Mouse (Mus musculus) cerebellum, postnatal 14 days (tissue): ENCODE data around the gene Ndc80.
"Not testable (repeated sequence)": the region's sequence is repeated elsewhere in the genome, so short reads cannot be mapped to it uniquely, and the experiment has no call there.

Experiments used
- DNase-seq, 2 experiments: peaks; one replicate each; pipeline ENCODE4 v3.0.0; 2021; ENCODE audit warnings: mixed read lengths in 2 of 2

Ndc80 gene

GRCm38 (mm10) chr17:71476346-71477020 is 50.2 kb downstream of the Ndc80 start:
- peak; percentile 10 to 22 for DNase-seq

DNA sequence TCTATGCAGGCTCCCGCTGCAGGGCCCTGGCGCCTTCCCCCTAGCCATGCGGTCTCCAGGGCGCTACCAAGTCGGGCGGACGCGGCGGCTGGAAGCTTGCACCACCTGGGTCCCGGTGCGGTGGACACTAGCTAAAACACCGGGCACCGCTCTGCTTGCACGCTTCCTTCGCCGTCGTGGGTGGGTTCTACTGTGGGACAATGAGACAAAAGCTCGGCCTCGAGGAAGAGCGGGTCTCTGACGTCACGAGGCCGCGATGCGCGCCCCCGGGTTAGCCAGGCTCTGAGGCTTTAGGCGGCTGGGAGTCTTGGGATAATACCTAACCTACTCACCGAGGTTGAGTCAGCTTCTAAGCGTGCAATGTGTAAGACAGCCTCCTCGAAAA is 51.0 kb downstream of the Ndc80 start:
- DNase-seq: peak; percentile 76 to 80

DNA sequence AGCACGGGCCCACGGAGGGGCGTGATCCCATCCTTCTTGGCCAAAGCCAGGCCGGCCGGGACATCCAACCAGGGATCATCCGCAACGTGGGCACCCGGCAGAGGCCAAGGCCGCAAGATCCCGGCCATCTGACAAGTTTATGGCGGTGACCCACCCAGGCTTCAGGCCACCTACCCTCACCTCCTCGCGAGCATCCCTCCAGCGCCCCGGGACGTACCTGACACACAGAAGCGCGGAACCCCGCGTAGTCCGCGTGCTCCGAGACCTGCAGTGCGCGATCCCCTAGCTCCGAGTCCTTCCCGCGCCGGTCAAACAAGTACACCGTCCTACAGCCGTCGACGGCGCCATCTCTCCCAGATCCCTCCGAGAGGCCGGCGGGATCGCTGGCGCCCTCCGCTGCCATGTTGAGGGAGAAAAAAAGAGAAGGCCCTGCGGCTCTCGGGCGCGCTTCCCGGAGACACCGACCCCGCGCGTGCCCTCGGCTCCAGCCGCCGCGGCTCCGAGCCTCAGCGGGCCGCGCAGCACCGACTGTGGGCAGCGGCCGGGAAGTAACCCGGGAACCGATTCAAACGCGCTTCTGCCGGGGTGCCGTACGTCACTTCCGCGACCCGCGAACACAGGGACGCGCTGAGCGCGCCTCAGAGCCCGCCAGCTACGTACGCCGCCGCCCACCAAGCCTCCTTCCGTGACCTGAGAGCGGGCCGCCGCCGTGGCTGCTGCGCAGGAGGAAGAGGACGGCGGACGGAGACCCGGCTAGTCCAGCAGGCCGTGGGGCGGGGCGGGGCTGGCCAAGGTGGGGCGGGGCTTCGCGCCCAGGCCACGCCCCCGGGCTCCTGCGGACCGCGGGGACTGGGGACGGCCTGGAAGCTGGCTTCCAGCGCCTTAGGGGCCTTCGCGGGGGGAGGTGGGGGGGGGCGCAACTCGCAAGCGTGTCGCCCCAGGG is 51.6 kb downstream of the Ndc80 start, which contains the start of gene Smchd1:
Gene Smchd1, minus strand, starts transcription at position 582 of the 943 bp plus-strand sequence.
- peak; percentile 93 to 95 for DNase-seq

DNA sequence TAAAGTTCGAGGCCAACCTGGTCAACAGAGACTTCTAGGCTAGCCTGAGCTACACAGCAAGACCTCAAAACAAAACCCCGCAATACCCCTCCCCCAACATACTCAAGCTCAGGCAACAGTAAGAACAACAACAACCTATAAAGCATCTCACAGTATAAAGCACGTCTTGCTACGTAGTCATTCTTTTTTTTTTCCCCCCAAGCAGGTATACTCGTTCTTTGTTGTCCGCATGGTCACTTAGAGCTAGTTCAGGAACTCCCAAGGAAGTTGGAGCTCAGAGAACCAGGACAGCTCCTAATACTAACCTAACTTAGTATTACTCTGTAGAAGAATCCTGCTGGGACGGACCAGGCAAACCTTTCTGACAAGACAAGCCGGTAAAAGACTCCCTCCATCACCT is 52.5 kb downstream of the Ndc80 start:
- peak in 1 of 2 experiments; percentile 15 for DNase-seq

DNA sequence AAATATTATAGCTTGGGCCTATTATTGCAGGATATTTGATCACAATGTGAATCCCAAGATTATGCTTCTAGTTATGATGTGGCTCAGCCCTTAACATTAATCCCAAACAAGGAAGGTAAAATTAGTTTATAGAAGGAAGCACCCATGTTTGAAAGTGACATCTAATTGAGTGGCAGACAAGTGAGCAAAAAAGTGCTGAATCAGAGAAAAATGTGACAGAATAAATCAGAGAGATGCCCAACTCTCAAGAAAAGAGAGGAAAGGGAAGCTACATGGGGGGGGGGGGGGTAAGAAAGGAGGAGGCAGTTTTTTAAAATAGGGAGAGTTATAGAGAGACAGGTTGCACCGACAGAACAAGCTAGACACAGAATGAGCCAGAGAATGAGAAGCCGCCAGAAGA is 55.4 kb downstream of the Ndc80 start:
- no peak for DNase-seq

DNA sequence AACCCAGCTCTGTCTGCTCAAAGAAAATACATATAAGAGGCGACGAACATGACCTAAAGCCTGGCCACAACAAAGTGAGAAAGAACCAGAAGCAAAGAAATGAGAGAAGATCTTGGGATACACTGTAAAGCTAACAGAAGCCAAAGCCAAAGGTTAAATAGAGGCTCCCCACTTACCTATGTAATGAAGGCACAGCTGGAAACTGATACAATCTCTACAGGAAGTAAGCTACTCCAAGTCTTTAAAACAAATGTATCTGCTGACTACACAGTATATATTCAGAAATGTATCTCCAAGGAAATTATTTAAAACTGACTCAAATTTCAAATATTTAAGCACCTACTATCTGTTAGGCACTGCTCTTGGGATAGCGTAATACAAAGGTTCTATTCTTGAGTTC is 66.3 kb downstream of the Ndc80 start:
- no peak for DNase-seq

- DNase-seq: no peak
These were observed 66.8 kb downstream of the Ndc80 start, which contains the start of gene Gm4707 for GRCm38 (mm10) chr17:71459818-71460217. TSS of gene Gm4707 (minus strand) at chr17:71459918.

- not testable (repeated sequence) for DNase-seq
These were observed 69.3 kb downstream of the Ndc80 start for GRCm38 (mm10) chr17:71457361-71457760.
